Mouse (Mus musculus): ENCODE measurements around the gene Ffar3. TPM values are rescaled to one million over a fixed set of nuclear protein-coding genes. Genes with fewer than 3 reads are reported as not detected.

Ffar3 gene
- 0.10 and 0.17 TPM in 2 replicates for polyA plus RNA-seq (2016; fragmentation: Nextera tagmentation; extraction: Ambion mirVana)

GRCm38 (mm10) chr7:30856078-30856477, at the start of gene Ffar3:
Ffar3 (minus strand) TSS chr7:30856178.
- H3K36me3 ChIP-seq: no peaks in the 10 kb centered on the region
- no peak for DNase-seq (ENCODE audit: low spot score)
- 57% methylated on average over 6 of the region's 6 CpGs for WGBS
- peaks cover 15% of the 10 kb centered on the region for H3K4me1 ChIP-seq
- H3K9me3 ChIP-seq: no peaks in the 10 kb centered on the region
- H3K4me3 ChIP-seq: no peak within 1 kb of the TSS
- peaks cover 38% of the 10 kb centered on the region for H3K27me3 ChIP-seq (ENCODE audit: insufficient read depth, poor library complexity, severe bottlenecking)
- peak within 1 kb of the TSS; percentile 29; the same call in 1 of the 2 replicates for H3K27ac ChIP-seq

GRCm38 (mm10) chr7:30904042-30904441, 48.1 kb upstream of the Ffar3 start:
- no peak overlapping the region for H3K27ac ChIP-seq
- DNase-seq (ENCODE audit: low spot score): no peak
- peaks cover 15% of the 10 kb centered on the region for H3K4me1 ChIP-seq
- no peak overlapping the region for H3K4me3 ChIP-seq
- H3K9me3 ChIP-seq: no peaks in the 10 kb centered on the region
- H3K27me3 ChIP-seq (ENCODE audit: insufficient read depth, poor library complexity, severe bottlenecking): peaks cover 36% of the 10 kb centered on the region
- no peaks in the 10 kb centered on the region for H3K36me3 ChIP-seq
- WGBS: 51% methylated on average over 4 of the region's 4 CpGs

GRCm38 (mm10) chr7:30895217-30895616, 39.2 kb upstream of the Ffar3 start:
- WGBS: 91% methylated on average over 3 of the region's 3 CpGs

DNA sequence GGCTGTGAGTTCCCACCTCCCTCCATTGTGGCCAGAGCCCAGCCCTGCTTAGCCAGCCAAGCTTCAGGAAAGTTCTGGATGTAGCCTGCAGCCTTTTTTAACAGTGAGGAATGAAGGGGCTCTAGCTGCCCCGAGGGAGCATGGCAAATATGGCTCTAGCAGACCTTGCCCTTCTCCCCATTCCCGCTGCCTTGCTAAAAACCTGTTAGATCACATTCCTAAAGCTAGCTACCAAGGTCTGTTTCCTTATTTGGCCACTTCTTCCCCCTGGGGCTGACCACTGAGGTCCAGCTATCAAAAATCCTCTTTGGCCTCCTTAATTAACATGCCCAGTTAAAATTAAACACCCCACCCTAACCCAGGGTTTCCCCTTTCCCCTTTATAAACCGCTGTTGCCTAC, 36.5 kb upstream of the Ffar3 start:
- WGBS: 51% methylated on average over 3 of the region's 3 CpGs
- no peaks in the 10 kb centered on the region for H3K9me3 ChIP-seq
- no peak for DNase-seq (ENCODE audit: low spot score)

More at GRCm38 (mm10) chr7:30895217-30895616, 39.2 kb upstream of the Ffar3 start:
- no peak for DNase-seq (ENCODE audit: low spot score)
- H3K27me3 ChIP-seq (ENCODE audit: insufficient read depth, poor library complexity, severe bottlenecking): peaks cover 6% of the 10 kb centered on the region; the same call in 1 of the 2 replicates
- H3K9me3 ChIP-seq: no peaks in the 10 kb centered on the region
- no peak overlapping the region for H3K27ac ChIP-seq
- H3K4me3 ChIP-seq: no peak overlapping the region
- peaks cover 10% of the 10 kb centered on the region for H3K4me1 ChIP-seq
- no peaks in the 10 kb centered on the region for H3K36me3 ChIP-seq

GRCm38 (mm10) chr7:30891746-30892145, 35.8 kb upstream of the Ffar3 start:
- 81% methylated on average over 9 of the region's 9 CpGs for WGBS

More for the DNA sequence above, 36.5 kb upstream of the Ffar3 start:
- H3K27me3 ChIP-seq (ENCODE audit: insufficient read depth, poor library complexity, severe bottlenecking): no peaks in the 10 kb centered on the region
- H3K4me1 ChIP-seq: peaks cover 5% of the 10 kb centered on the region; the same call in 1 of the 2 replicates
- H3K27ac ChIP-seq: no peak overlapping the region
- no peaks in the 10 kb centered on the region for H3K36me3 ChIP-seq
- no peak overlapping the region for H3K4me3 ChIP-seq

GRCm38 (mm10) chr7:30890681-30891080, 34.7 kb upstream of the Ffar3 start:
- Histone ChIP-seq H3K9me3 (no peaks in the 10 kb centered on the region), H3K4me1 (peaks cover 5% of the 10 kb centered on the region; the same call in 1 of the 2 replicates), H3K27me3 (ENCODE audit: insufficient read depth, poor library complexity, severe bottlenecking) (no peaks in the 10 kb centered on the region), H3K27ac (no peak overlapping the region), H3K4me3 (no peak overlapping the region), H3K36me3 (no peaks in the 10 kb centered on the region)
- DNase-seq (ENCODE audit: low spot score): no peak
- 53% methylated on average over 2 of the region's 2 CpGs for WGBS

More at GRCm38 (mm10) chr7:30891746-30892145, 35.8 kb upstream of the Ffar3 start:
- Histone ChIP-seq H3K27me3 (ENCODE audit: insufficient read depth, poor library complexity, severe bottlenecking) (no peaks in the 10 kb centered on the region), H3K27ac (no peak overlapping the region), H3K4me1 (peaks cover 5% of the 10 kb centered on the region; the same call in 1 of the 2 replicates), H3K9me3 (no peaks in the 10 kb centered on the region), H3K4me3 (no peak overlapping the region), H3K36me3 (no peaks in the 10 kb centered on the region)
- no peak for DNase-seq (ENCODE audit: low spot score)

GRCm38 (mm10) chr7:30888786-30889185, 32.8 kb upstream of the Ffar3 start:
- Histone ChIP-seq H3K27ac (no peak overlapping the region), H3K36me3 (no peaks in the 10 kb centered on the region), H3K27me3 (ENCODE audit: insufficient read depth, poor library complexity, severe bottlenecking) (no peaks in the 10 kb centered on the region), H3K9me3 (no peaks in the 10 kb centered on the region), H3K4me1 (peaks cover 5% of the 10 kb centered on the region; the same call in 1 of the 2 replicates), H3K4me3 (no peak overlapping the region)
- WGBS: 79% methylated on average over 7 of the region's 7 CpGs
- no peak for DNase-seq (ENCODE audit: low spot score)

DNA sequence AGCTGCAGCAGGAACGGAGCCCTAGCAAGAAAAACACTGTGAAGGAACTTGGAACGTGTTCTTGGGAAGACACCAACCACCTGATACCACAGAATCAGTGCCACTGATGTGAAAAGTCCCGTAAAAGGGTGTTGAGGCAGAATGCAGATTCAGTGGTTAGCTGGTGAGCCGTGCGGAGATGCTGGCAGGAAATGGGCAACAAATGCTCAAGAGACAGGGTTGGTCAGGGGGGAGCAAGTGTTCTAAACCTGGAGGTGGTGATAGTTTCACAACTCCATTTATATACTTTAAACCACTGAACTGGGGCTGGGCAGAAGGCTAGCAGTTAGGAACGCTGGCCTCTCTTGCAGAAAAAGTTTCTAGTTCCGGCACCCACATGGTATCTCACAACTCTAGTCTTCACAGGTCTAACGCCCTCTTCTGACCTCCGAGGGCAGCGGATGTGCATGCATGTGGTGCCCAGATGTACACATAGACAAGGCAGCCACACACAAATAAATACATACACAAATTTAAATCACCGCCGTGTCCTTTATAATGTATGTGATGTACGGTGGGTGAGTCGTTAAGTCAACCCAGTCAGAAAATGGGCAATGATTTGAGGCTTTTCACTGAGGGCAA, 31.7 kb upstream of the Ffar3 start:
- Histone ChIP-seq H3K4me1 (peaks cover 5% of the 10 kb centered on the region; the same call in 1 of the 2 replicates), H3K27me3 (ENCODE audit: insufficient read depth, poor library complexity, severe bottlenecking) (no peaks in the 10 kb centered on the region), H3K9me3 (no peaks in the 10 kb centered on the region), H3K4me3 (no peak overlapping the region), H3K27ac (no peak overlapping the region), H3K36me3 (no peaks in the 10 kb centered on the region)
- 80% methylated on average over 14 of the region's 14 CpGs for WGBS
- DNase-seq (ENCODE audit: low spot score): no peak

DNA sequence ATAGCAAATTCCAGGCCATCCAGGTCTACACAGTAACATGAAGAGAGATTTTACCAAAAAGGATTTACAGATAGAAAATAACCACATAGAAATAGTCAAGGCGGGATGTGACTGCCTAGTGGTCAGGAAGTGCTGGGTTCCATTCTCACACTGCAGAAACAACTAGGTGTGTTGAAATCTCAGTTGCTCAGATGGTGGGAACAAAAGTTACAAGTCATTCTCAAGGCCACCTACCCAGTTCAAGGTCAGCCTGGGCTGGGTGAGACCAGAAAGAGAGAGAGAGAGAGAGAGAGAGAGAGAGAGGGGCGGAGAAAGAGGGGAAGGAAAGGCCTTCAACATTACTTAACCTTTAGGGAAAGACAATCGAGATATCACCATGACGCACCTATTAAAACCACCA, 30.9 kb upstream of the Ffar3 start:
- Histone ChIP-seq H3K4me1 (no peaks in the 10 kb centered on the region), H3K9me3 (no peaks in the 10 kb centered on the region), H3K27ac (no peak overlapping the region), H3K27me3 (ENCODE audit: insufficient read depth, poor library complexity, severe bottlenecking) (no peaks in the 10 kb centered on the region), H3K4me3 (no peak overlapping the region), H3K36me3 (no peaks in the 10 kb centered on the region)
- 74% methylated on average over 4 of the region's 4 CpGs for WGBS
- DNase-seq (ENCODE audit: low spot score): no peak

GRCm38 (mm10) chr7:30884047-30884446, 28.1 kb upstream of the Ffar3 start:
- no peak for DNase-seq (ENCODE audit: low spot score)
- Histone ChIP-seq H3K4me1 (peaks cover 3% of the 10 kb centered on the region; the same call in 1 of the 2 replicates), H3K27ac (no peak overlapping the region)

GRCm38 (mm10) chr7:30881367-30881766, 25.4 kb upstream of the Ffar3 start:
- H3K9me3 ChIP-seq: no peaks in the 10 kb centered on the region
- DNase-seq (ENCODE audit: low spot score): no peak
- no peaks in the 10 kb centered on the region for H3K27me3 ChIP-seq (ENCODE audit: insufficient read depth, poor library complexity, severe bottlenecking)
- no peak overlapping the region for H3K27ac ChIP-seq
- H3K4me1 ChIP-seq: peaks cover 3% of the 10 kb centered on the region; the same call in 1 of the 2 replicates
- no peak overlapping the region for H3K4me3 ChIP-seq
- WGBS: 75% methylated on average over 3 of the region's 3 CpGs
- no peaks in the 10 kb centered on the region for H3K36me3 ChIP-seq

More at GRCm38 (mm10) chr7:30884047-30884446, 28.1 kb upstream of the Ffar3 start:
- no peaks in the 10 kb centered on the region for H3K36me3 ChIP-seq
- H3K9me3 ChIP-seq: no peaks in the 10 kb centered on the region
- no peak overlapping the region for H3K4me3 ChIP-seq
- no peaks in the 10 kb centered on the region for H3K27me3 ChIP-seq (ENCODE audit: insufficient read depth, poor library complexity, severe bottlenecking)

GRCm38 (mm10) chr7:30880176-30880575, 24.2 kb upstream of the Ffar3 start, which contains the start of gene Cd22:
Cd22 (minus strand) TSS chr7:30880342.
- H3K4me1 ChIP-seq: peaks cover 3% of the 10 kb centered on the region; the same call in 1 of the 2 replicates
- H3K27me3 ChIP-seq (ENCODE audit: insufficient read depth, poor library complexity, severe bottlenecking): peaks cover 8% of the 10 kb centered on the region; the same call in 1 of the 2 replicates
- H3K9me3 ChIP-seq: no peaks in the 10 kb centered on the region
- no peak within 1 kb of the TSS for H3K27ac ChIP-seq
- no peak for DNase-seq (ENCODE audit: low spot score)
- 49% methylated on average over 7 of the region's 7 CpGs for WGBS
- no peaks in the 10 kb centered on the region for H3K36me3 ChIP-seq
- H3K4me3 ChIP-seq: no peak within 1 kb of the TSS

GRCm38 (mm10) chr7:30878950-30879349, 23.0 kb upstream of the Ffar3 start:
- Histone ChIP-seq H3K4me1 (peaks cover 3% of the 10 kb centered on the region; the same call in 1 of the 2 replicates), H3K27me3 (ENCODE audit: insufficient read depth, poor library complexity, severe bottlenecking) (peaks cover 11% of the 10 kb centered on the region; the same call in 1 of the 2 replicates), H3K36me3 (no peaks in the 10 kb centered on the region), H3K27ac (no peak overlapping the region), H3K9me3 (no peaks in the 10 kb centered on the region), H3K4me3 (no peak overlapping the region)
- WGBS: 78% methylated on average over 6 of the region's 6 CpGs
- no peak for DNase-seq (ENCODE audit: low spot score)
